Mouse (Mus musculus) retina, embryonic 14.5 days (tissue): ENCODE measurements around the gene Ppp3ca.
A peak's percentile ranks its signal among the peaks of the same experiment; 100 is the strongest.

Experiments
- DNase-seq: peaks from one replicate; pipeline ENCODE4 v3.0.0-alpha.2; 2015; ENCODE audit warnings: low spot score

The Ppp3ca gene

DNA sequence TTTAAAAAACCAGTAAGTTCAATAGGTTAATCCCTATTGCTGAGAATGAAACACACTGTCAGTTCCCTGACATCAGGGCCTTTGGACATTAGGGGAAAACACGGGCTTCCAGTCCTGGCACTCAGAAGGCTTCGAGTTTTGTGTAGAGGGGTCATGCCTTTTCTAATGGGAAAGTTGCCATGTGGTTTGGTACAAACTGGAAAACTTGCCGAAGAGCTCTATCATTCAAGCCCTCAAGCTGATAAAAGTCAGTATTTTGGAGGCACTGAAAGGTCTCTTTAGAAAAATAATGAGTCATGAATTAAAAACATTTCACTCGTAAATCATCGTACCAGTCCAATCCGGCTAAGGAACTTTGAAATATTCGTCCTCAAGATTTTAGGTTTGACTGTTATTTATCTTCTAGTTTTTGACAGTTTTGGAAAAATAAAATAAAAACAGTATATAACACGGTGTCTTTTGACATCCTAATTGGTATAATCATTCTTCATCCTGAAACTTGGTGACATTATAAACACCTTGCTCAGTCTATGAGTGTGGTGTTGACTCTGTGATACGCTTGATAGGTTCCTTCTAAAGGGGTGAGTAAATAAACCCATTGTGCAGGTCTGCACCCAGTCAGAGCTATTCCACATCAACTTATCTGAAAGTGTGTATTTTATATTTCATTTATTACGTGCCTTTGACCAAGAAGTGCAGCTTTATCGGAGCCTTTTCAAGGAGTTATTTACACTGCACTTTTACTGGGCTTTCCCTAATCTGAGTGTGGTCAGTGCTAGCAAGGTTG lies 192.3 kb downstream of the Ppp3ca start:
- no peak for DNase-seq

DNA sequence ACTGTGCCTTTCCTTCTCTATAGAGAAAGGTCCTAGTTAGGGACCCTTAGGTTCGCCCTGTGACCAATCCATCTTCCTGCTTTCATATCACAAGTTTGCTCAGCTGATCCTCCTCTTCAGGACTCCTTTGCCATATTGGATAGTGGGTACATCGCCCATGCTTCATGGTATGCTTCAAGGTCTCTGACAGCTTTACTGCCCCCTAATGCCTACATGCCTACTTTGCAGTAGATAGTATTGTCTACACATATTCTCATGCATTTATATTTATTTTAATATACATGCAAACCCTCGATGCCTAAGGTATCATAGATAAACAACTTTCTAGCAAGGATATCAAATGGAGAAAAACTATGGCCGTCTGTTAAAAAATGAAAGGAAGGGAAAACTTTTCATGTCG lies 193.2 kb downstream of the Ppp3ca start:
- DNase-seq, result no peak

DNA sequence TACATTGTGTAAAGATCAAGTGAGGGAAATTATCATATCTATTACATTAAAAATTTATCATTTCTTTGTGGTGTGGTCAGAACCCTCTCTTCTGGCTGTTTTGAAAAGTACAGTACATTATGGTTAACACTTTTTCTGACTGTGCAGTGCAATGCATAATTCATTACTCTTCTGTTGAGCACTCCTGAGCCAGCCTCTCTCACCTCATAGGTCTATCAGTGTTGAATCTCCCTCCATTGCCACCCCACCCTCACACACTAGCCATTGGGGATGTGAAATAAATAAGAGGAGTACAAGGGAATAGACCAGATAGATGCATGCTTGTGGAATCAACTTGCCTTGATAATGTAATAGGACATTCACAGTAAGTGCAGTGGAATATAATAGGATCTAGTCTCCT lies 194.4 kb downstream of the Ppp3ca start:
- no peak for DNase-seq

DNA sequence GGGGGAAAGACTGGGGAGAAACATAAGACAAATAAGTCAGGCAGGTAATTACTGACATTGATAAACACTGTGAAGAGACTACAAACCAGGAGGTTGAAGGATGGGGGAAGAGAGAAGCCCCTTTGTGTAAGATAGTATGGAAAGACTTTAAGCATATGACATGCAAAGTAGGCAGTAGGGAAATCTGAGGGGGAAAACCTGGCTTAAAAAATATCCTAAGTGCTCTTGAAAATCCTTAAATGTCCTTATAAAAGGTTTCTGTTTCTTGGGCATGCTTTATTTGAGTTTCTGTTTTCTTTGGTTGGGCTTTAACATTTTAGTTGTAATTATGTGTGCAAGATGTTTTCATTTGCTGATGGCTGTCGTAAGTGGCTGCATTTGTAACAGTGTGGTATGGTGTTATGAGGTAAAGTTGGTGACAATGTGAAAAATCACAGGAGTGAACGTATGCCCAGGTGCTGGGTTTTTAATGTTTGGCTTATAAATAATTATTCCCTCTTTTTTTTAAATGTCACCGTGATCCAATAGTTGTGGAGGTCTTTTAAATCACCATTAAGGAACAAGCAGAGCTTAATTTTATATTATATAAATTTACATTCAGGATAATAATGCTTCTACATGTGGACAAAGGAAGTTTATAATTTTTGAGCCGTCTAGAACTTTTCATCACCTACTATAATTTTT lies 195.4 kb downstream of the Ppp3ca start:
- no peak for DNase-seq

DNA sequence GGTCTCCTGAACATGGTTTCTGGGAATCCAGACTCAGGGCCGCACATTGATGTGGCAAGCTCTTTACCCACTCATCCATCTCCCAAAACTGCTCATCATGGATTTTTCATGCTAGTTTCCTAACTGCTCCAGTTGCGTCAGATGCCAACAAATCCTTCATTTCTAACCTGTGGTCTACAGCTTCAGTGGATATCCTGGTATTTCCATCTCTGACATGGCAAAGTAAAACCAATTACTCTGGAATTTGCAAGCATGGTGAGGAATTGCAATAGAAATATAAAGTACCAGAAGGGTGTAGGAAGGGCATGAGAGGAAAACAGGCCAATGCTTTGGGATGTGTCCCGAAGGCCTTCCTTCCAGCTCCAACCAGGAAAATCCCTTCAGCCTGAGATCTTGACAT lies 196.2 kb downstream of the Ppp3ca start:
- DNase-seq, result no peak

DNA sequence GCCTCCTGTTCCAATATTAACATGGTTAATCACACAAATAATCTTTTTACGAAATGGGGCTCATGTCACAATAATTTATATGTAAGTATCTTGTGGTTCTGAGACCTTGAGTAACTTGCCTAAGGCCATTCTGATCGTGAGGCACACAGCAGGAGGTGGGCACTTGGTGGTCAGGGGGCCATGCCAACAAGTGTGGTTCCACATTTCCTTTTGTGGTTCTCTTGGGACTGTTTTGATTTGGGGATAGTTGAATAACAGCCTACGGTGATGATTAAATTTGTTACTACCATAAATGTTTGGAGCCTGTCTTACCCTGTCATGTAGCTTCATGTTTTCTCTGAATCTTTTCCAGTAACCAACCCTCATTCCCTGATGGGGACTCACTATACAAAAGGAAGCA lies 196.6 kb downstream of the Ppp3ca start:
- DNase-seq, result no peak

DNA sequence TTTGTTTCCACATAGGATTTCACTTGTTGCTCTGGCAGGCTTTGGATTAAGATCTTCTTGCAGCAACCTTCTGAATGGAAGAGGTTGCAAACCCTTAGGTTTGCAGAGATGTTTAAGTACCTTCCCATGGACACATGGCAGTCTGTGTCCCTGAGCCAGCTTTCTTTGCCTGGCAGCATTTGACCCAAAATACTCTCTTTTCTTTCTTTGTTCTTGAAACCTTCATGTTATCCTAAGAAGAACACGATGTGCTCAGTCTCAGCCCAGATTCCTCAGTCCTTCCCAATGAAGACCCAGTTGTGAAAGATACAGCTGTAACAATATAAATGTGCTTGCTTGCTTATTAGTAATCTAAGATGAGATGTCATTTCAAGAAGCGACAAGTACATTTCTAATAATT lies 197.4 kb downstream of the Ppp3ca start:
- DNase-seq, result no peak

DNA sequence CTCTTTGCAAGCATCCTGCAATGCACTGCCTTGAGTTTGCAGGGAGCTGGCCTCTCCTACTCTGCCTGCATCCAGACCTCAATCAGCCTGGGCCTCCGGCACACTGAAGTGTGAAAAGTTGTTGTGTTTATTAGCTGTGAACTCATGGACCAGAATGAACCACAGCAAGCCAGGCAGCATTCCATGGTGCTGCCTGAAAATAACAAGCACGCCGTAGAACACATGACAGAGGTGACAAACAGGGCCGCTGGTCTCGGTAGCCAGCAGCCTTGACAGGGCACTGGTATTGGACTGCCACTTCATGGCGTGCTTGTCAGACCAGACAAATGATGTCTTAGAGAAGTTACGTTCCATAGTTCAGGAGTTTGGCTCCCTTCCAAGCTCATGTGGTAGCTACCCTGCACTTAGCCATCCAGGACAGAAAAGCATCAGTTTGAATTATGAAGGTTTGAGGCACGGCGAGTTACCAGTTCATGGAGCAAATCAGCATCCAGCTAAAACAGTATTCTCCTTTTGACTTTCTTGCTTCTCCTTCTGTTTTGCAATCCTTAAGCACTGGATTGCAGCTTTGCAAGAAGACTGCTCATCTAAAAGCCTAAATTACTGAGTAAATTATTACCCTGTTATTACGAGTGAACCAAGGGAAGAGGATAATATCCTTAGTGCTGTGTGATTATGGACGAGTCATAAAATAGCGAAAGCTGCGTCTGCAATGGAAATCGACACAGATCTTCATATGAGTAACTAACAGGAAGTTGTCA lies 202.0 kb downstream of the Ppp3ca start:
- DNase-seq, result no peak

DNA sequence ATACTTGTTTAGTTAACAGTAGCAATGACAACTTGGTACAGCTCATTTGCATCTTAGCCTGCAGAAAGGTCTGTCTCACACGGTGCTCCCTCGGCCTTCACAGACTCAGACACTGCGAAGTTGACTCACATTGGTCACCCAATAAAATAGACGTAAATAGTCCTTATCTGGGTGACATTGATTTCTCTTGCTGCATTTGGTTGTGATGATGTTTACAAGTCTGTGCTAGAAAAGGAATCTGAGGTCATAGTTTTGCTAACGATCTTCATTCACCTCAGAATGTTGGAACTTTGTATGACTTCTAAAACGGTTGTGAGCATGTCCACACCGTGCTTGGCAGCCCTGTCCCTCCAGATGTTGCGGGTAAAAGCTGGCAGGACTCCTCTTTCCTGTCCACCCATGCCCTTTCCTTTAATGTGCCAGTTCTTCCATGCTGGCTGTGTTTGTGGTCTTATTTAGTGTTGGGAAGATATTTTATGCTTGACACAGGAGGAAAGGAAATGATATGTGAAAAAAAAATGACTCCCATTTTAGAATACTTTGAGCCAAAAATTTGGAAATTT lies 202.7 kb downstream of the Ppp3ca start:
- no peak for DNase-seq

DNA sequence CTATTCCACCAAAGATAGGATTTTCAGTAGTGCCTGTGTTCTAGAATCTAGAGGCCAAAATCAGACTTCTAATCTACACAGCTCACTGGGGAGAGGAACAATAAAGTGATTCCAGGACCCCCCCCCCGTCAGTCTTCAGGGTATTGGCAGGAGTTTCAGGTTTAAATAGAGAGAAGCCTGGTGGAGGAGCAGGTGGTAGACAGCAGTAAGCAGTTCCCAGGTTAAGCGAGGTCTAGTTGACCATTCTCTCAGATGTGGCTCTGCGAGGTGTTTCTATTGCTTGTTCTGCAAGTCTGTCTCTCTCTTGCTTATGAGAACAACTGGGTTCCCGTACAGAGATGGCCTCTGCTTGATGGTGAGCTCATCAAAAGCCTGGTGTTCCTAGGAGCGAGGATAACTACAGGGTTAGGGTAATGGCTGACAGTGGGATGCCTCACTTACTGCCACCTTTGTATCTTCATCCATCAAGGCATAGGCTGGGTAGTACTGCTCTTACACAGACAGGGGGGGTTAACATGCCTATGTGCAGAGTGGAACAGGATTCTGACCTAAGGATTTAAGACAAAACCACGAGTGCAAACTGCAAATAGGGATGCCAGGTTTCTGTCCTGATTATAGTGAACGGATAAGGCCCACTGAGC lies 204.0 kb downstream of the Ppp3ca start:
- no peak for DNase-seq

DNA sequence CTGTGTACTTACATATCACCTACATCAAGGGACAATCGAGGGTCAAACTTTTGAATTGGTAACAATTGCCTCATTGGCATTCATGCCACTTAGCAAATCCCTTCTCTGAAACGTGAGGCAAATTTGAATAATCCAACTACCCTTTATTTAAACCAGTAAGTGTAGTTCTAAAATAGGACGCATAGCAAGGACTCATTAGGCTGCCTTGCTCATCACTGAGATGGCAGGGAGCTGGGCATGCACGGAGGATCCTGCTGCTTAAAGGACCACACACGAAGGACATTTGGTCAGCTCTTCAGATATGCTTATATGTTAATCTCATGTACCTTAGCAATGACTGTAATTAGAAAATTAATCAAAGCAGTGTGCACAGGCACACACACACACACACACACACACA lies 204.6 kb downstream of the Ppp3ca start:
- DNase-seq, result peak; percentile 38

DNA sequence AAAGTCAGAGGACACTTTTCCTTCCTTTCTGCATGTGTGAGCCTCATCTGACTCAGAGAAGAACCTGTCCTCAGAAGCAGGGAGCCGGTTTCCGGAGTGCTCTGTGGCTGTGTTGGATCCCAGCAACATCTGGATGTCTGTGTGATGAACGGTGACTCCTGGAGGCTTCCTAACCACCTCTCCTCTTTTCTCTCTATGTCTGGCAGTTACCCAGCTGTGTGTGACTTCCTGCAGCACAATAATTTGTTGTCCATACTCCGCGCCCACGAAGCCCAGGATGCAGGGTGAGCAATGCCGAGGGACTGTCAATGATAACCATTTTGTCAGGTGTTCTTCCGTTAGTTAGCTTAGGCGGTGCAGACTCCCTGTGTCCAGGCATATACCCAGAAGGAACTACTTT lies 217.8 kb downstream of the Ppp3ca start:
- DNase-seq, result no peak

DNA sequence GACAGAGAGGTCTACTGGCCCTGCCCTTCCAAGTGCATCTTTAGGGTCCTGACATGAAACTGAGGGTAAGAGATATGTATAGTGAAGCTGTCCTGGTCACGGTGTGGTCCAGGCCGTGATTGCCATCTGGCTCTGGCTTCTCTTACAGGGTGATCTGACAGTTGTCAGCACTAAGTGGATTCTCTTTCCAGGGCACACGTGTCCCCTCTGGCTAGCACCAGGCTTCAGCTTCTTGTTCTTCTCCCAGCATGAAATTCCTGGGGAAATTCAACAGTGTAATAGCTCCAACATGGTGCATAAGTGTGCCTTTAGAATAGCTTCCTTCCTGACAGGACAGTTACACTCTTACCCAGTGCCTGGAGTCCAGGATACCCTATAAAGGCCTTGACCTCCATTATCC lies 222.2 kb downstream of the Ppp3ca start:
- DNase-seq, result no peak

DNA sequence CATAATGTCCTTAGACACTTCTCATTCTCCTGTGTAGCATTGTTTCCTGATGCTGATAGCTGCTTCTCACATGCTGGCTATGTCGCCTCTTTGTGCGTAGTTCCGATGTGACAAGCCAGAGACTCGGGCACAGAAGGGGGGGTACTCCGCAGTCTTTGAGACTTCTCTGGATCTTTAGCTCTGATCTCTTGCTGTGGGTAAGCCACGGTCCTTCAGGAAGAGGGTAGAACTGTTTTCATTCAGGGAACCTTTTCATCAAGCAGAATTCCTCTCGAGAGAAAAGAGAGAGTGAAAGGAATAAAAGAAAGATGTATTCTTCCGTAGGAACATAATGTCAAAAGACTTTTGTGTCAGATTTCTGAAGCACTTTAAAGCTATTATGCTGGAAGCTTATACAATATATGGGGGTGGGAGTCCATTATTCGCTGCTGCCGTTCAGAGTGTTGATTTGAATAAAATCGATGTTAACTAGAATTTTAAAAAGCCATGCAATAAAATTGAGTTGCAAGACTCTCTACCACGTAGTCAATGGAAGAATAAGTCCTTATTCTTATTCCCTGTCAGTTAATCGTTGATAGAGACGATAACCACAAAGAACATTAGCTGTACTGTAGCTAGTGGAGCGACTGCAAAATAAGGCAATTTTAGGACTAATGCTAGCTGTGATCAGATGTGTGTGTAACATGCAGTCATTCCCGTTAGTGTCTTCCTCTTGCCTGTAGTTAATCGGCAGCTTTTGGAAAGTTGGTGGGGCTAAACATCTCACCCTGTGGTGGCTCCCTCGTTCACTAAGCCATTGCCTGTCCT lies 223.9 kb downstream of the Ppp3ca start:
- no peak for DNase-seq

DNA sequence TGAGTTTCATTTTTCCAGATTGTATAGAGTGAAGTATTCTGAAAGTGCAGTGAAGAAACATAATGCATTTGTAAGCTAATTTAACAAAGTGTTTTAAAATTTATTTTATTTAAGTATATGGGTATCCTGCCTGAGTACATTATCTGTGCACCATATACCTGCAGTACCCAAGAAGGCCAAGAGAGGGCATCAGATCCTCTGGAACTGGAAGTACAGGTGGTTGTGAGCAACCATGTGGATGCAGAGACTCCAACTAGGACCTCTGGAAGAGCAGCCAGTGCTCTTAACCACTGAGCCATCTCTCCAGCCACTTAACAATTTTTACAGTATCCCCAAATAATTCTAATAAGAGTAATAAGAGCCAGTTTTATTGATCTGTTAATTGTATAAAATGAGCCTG lies 225.6 kb downstream of the Ppp3ca start:
- DNase-seq, result peak; percentile 33

DNA sequence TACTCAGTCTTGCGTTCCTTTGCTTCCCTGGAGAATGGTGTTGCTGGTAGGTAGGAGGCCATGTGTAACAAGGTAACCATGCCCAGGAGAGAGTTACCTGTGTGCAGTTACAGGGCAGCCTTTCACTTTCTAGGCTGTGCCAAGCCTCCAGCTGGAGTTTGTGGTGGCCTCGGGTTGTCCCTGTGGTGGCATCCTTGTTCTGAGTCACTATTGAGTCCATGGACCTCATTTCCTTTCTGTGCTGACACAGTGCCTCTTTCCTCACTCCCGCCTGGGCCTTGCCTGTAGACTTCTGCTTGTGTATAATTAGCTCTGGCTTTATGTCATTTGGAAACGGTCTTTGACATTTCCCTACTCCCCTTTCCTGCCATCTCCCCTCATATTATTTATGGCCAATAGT lies 226.4 kb downstream of the Ppp3ca start:
- DNase-seq, result no peak

DNA sequence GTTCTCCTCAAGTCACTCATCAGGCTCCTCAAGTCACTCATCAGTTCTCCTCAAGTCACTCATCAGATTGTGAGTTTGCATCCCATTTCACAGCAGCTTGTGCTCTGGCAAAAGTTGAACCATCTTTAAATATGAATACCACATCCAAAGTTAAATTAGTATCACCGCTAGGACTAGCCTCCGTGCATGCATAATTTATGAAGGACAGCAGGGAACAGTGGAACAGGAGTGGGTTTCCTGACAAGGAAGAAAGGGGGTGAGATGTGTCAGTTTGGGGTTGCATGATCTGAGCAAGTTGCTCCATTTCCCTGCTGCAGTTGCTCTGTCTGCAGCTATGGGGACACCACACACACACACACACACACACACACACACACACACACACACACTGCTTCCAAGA lies 229.8 kb downstream of the Ppp3ca start:
- no peak for DNase-seq

DNA sequence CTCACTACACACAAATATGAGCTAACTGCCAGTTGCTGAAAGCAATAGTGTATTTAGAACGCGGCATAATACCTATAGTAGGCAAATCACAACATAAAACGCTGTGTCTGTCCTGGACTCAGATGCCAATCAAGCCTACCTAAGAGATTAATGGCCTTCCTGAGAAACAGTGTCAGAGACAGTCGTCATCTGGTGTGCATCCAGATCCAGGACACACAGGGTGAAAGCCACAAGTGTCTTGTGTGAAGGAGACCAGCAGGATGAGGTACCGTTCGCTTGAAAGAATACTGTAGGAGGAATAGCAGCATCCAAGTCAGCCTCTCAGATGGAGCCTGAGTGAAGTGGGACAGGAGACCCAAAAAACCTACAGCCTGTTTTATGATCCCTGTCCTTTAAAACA lies 231.1 kb downstream of the Ppp3ca start:
- no peak for DNase-seq

DNA sequence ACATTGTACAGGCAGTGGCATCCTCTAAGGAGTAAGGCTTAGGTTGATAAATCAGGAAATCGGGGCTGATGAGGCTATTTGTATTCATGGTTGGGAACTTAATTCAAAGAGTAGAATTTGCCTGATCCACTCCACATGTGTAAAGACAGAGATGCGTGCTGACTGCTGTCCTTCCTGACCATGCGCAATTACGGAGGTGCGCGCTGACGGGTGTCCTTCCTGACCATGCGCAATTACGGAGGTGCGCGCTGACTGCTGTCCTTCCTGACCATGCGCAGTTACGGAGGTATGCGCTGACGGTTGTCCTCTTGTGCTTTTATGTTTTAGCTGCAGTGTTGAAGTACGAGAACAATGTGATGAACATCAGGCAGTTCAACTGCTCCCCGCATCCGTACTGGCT lies 232.9 kb downstream of the Ppp3ca start:
- DNase-seq, result no peak

DNA sequence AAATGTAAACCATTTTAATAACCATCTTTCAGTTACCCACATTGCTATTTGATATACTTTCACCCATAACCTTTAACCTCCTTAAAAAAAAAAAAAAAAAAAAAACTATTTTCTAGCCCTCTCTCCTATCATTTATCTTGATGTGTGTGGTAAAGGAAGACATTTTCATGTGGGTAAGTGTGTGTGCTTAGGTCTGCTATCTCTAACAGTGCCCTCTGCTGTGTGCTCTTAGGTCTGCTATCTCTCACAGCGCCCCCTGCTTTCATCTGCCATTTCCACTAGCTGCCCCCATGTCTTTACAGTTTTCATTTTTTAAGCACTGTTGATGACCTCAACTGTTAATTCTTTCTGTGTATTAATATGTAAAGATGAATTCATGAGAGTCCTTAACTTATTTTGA lies 235.7 kb downstream of the Ppp3ca start:
- DNase-seq, result peak; percentile 41

DNA sequence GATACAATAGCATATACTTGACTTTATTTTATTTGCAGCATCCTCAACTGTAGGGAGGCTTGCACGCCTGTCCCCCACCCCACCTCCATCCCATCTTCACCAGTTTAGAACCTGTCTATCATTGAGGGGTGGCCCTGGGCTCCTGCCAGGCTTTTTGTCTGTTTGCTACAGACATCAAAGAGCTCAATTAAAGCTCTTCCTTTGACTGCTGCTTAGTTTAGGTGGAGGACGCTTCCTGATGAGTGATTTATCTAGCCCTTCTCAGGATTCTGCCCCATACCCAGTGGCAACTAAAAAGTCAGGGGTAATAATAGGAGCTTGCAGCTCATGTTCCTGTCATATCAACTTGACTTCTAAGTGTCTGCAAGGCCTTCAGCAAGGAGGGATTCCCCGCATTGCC lies 239.6 kb downstream of the Ppp3ca start:
- no peak for DNase-seq
